Mouse (Mus musculus): ENCODE measurements around the gene Trib2. TPM values are rescaled to one million over a fixed set of nuclear protein-coding genes. Genes with fewer than 3 reads are reported as not detected.

The Trib2 gene
- polyA plus RNA-seq, 1 experiment from 2014 or later, result 87.4 TPM

- no peaks in the 10 kb centered on the region for H3K9me3 ChIP-seq (replicated peaks; ENCODE audit: control insufficient read depth, low read length)
- H3K4me3 ChIP-seq (ENCODE audit: low read depth, low read length), result peak overlapping the region; percentile 91
- DNase-seq (ENCODE audit: low spot score) (no peak), ATAC-seq (peak; percentile 24)
- H3K27ac ChIP-seq (ENCODE audit: low read depth, low read length), result peak overlapping the region; percentile 96
- H3K9ac ChIP-seq (ENCODE audit: low read length), result peak overlapping the region; percentile 99
- no peaks in the 10 kb centered on the region for H3K36me3 ChIP-seq (ENCODE audit: control insufficient read depth, insufficient read depth, low read length)
- peaks cover 12% of the 10 kb centered on the region for H3K4me1 ChIP-seq (ENCODE audit: control insufficient read depth, insufficient read depth, low read length)
- H3K4me2 ChIP-seq (ENCODE audit: low read length), result peak overlapping the region; percentile 57
- WGBS, result 1% methylated on average over 23 of the region's 23 CpGs
- H3K27me3 ChIP-seq (replicated peaks; ENCODE audit: control insufficient read depth, insufficient read depth, low read length), result no peaks in the 10 kb centered on the region
These were observed 492 bp downstream of the Trib2 start for GRCm38 (mm10) chr12:15816254-15816605.

GRCm38 (mm10) chr12:15815576-15816253, 1.0 kb downstream of the Trib2 start:
- peak; percentile 49 for ATAC-seq
- H3K27ac ChIP-seq (ENCODE audit: low read depth, low read length), result peak overlapping the region; percentile 96

GRCm38 (mm10) chr12:15815170-15815575, 1.5 kb downstream of the Trib2 start:
- H3K27ac ChIP-seq (ENCODE audit: low read depth, low read length), result peak overlapping the region; percentile 96
- no peaks in the 10 kb centered on the region for H3K9me3 ChIP-seq (replicated peaks; ENCODE audit: control insufficient read depth, low read length)
- no peaks in the 10 kb centered on the region for H3K27me3 ChIP-seq (replicated peaks; ENCODE audit: control insufficient read depth, insufficient read depth, low read length)
- peak overlapping the region; percentile 57 for H3K4me2 ChIP-seq (ENCODE audit: low read length)
- peaks cover 21% of the 10 kb centered on the region for H3K4me1 ChIP-seq (ENCODE audit: control insufficient read depth, insufficient read depth, low read length)
- peak overlapping the region; percentile 91 for H3K4me3 ChIP-seq (ENCODE audit: low read depth, low read length)
- peak; percentile 77 for DNase-seq (ENCODE audit: low spot score)
- H3K36me3 ChIP-seq (ENCODE audit: control insufficient read depth, insufficient read depth, low read length), result no peaks in the 10 kb centered on the region; the same call in 1 of the 2 replicates
- peak overlapping the region; percentile 99 for H3K9ac ChIP-seq (ENCODE audit: low read length)
- ATAC-seq, result no peak
- under 1% methylated on average over 23 of the region's 23 CpGs for WGBS

More at GRCm38 (mm10) chr12:15815576-15816253, 1.0 kb downstream of the Trib2 start:
- peak overlapping the region; percentile 91 for H3K4me3 ChIP-seq (ENCODE audit: low read depth, low read length)
- H3K27me3 ChIP-seq (replicated peaks; ENCODE audit: control insufficient read depth, insufficient read depth, low read length), result no peaks in the 10 kb centered on the region
- H3K9me3 ChIP-seq (replicated peaks; ENCODE audit: control insufficient read depth, low read length), result no peaks in the 10 kb centered on the region
- H3K36me3 ChIP-seq (ENCODE audit: control insufficient read depth, insufficient read depth, low read length), result no peaks in the 10 kb centered on the region
- 1% methylated on average over 49 of the region's 49 CpGs for WGBS
- H3K4me1 ChIP-seq (ENCODE audit: control insufficient read depth, insufficient read depth, low read length), result peaks cover 17% of the 10 kb centered on the region
- peak overlapping the region; percentile 57 for H3K4me2 ChIP-seq (ENCODE audit: low read length)
- DNase-seq (ENCODE audit: low spot score), result peak; percentile 93
- H3K9ac ChIP-seq (ENCODE audit: low read length), result peak overlapping the region; percentile 99

GRCm38 (mm10) chr12:15814249-15815081, 2.3 kb downstream of the Trib2 start:
- ATAC-seq, result no peak
- H3K9ac ChIP-seq (ENCODE audit: low read length), result peak overlapping the region; percentile 99
- peak overlapping the region; percentile 57 for H3K4me2 ChIP-seq (ENCODE audit: low read length)
- no peaks in the 10 kb centered on the region for H3K9me3 ChIP-seq (replicated peaks; ENCODE audit: control insufficient read depth, low read length)
- DNase-seq (ENCODE audit: low spot score), result peak; percentile 69
- H3K4me1 ChIP-seq (ENCODE audit: control insufficient read depth, insufficient read depth, low read length), result peaks cover 28% of the 10 kb centered on the region
- under 1% methylated on average over 32 of the region's 32 CpGs for WGBS
- H3K4me3 ChIP-seq (ENCODE audit: low read depth, low read length), result peak overlapping the region; percentile 91
- H3K36me3 ChIP-seq (ENCODE audit: control insufficient read depth, insufficient read depth, low read length), result peaks cover 6% of the 10 kb centered on the region; the same call in 1 of the 2 replicates
- H3K27me3 ChIP-seq (replicated peaks; ENCODE audit: control insufficient read depth, insufficient read depth, low read length), result no peaks in the 10 kb centered on the region
- peak overlapping the region; percentile 96 for H3K27ac ChIP-seq (ENCODE audit: low read depth, low read length)

- Histone ChIP-seq H3K9ac (ENCODE audit: low read length) (peak overlapping the region; percentile 99), H3K4me2 (ENCODE audit: low read length) (peak overlapping the region; percentile 57), H3K27me3 (replicated peaks; ENCODE audit: control insufficient read depth, insufficient read depth, low read length) (no peaks in the 10 kb centered on the region), H3K36me3 (ENCODE audit: control insufficient read depth, insufficient read depth, low read length) (peaks cover 11% of the 10 kb centered on the region; the same call in 1 of the 2 replicates), H3K27ac (ENCODE audit: low read depth, low read length) (peak overlapping the region; percentile 96), H3K4me3 (ENCODE audit: low read depth, low read length) (peak overlapping the region; percentile 91), H3K4me1 (ENCODE audit: control insufficient read depth, insufficient read depth, low read length) (peaks cover 28% of the 10 kb centered on the region), H3K9me3 (replicated peaks; ENCODE audit: control insufficient read depth, low read length) (no peaks in the 10 kb centered on the region)
- 3% methylated on average over 5 of the region's 5 CpGs for WGBS
- ATAC-seq, result no peak
- DNase-seq (ENCODE audit: low spot score), result peak; percentile 79
These were observed 2.9 kb downstream of the Trib2 start for GRCm38 (mm10) chr12:15813819-15814165.

GRCm38 (mm10) chr12:15813133-15813818, 3.4 kb downstream of the Trib2 start:
- Histone ChIP-seq H3K4me2 (ENCODE audit: low read length) (peak overlapping the region; percentile 57), H3K9me3 (replicated peaks; ENCODE audit: control insufficient read depth, low read length) (no peaks in the 10 kb centered on the region), H3K9ac (ENCODE audit: low read length) (peak overlapping the region; percentile 99), H3K4me1 (ENCODE audit: control insufficient read depth, insufficient read depth, low read length) (peaks cover 28% of the 10 kb centered on the region), H3K4me3 (ENCODE audit: low read depth, low read length) (peak overlapping the region; percentile 91), H3K27ac (ENCODE audit: low read depth, low read length) (peak overlapping the region; percentile 96), H3K36me3 (ENCODE audit: control insufficient read depth, insufficient read depth, low read length) (peaks cover 15% of the 10 kb centered on the region), H3K27me3 (replicated peaks; ENCODE audit: control insufficient read depth, insufficient read depth, low read length) (no peaks in the 10 kb centered on the region)
- 9% methylated on average over 12 of the region's 12 CpGs for WGBS
- ATAC-seq (peak; percentile 9; the same call in 1 of the 2 replicates), DNase-seq (ENCODE audit: low spot score) (peak; percentile 27)

- Histone ChIP-seq H3K27me3 (replicated peaks; ENCODE audit: control insufficient read depth, insufficient read depth, low read length) (no peaks in the 10 kb centered on the region), H3K9me3 (replicated peaks; ENCODE audit: control insufficient read depth, low read length) (no peaks in the 10 kb centered on the region), H3K4me1 (ENCODE audit: control insufficient read depth, insufficient read depth, low read length) (peaks cover 27% of the 10 kb centered on the region), H3K27ac (ENCODE audit: low read depth, low read length) (peak overlapping the region; percentile 96; the same call in 1 of the 2 replicates), H3K4me2 (ENCODE audit: low read length) (peak overlapping the region; percentile 57), H3K9ac (ENCODE audit: low read length) (peak overlapping the region; percentile 99), H3K4me3 (ENCODE audit: low read depth, low read length) (peak overlapping the region; percentile 91), H3K36me3 (ENCODE audit: control insufficient read depth, insufficient read depth, low read length) (peaks cover 22% of the 10 kb centered on the region)
- 16% methylated on average over 6 of the region's 6 CpGs for WGBS
- peak; percentile 54 for DNase-seq (ENCODE audit: low spot score)
- no peak for ATAC-seq
These were observed 4.4 kb downstream of the Trib2 start for GRCm38 (mm10) chr12:15812139-15812962.

GRCm38 (mm10) chr12:15811682-15812081, 5.0 kb downstream of the Trib2 start:
- Histone ChIP-seq H3K27ac (ENCODE audit: low read depth, low read length) (no peak overlapping the region; the same call in 1 of the 2 replicates), H3K9ac (ENCODE audit: low read length) (peak overlapping the region; percentile 99), H3K9me3 (replicated peaks; ENCODE audit: control insufficient read depth, low read length) (no peaks in the 10 kb centered on the region), H3K4me2 (ENCODE audit: low read length) (peak overlapping the region; percentile 57), H3K27me3 (replicated peaks; ENCODE audit: control insufficient read depth, insufficient read depth, low read length) (no peaks in the 10 kb centered on the region), H3K4me1 (ENCODE audit: control insufficient read depth, insufficient read depth, low read length) (peaks cover 27% of the 10 kb centered on the region), H3K4me3 (ENCODE audit: low read depth, low read length) (peak overlapping the region; percentile 91), H3K36me3 (ENCODE audit: control insufficient read depth, insufficient read depth, low read length) (peaks cover 28% of the 10 kb centered on the region)
- WGBS, result 9% methylated on average over 4 of the region's 4 CpGs
- ATAC-seq (peak; percentile 10; the same call in 1 of the 2 replicates), DNase-seq (ENCODE audit: low spot score) (peak; percentile 69)

All from forebrain, embryonic 14.5 days (tissue).